Mouse (Mus musculus): ENCODE results near the gene Vamp2. TPM values are rescaled to one million over a fixed set of nuclear protein-coding genes. Genes with fewer than 3 reads are reported as not detected.

Vamp2 gene
- polyA plus RNA-seq, 1 experiment from 2014 or later = 179 TPM

DNA sequence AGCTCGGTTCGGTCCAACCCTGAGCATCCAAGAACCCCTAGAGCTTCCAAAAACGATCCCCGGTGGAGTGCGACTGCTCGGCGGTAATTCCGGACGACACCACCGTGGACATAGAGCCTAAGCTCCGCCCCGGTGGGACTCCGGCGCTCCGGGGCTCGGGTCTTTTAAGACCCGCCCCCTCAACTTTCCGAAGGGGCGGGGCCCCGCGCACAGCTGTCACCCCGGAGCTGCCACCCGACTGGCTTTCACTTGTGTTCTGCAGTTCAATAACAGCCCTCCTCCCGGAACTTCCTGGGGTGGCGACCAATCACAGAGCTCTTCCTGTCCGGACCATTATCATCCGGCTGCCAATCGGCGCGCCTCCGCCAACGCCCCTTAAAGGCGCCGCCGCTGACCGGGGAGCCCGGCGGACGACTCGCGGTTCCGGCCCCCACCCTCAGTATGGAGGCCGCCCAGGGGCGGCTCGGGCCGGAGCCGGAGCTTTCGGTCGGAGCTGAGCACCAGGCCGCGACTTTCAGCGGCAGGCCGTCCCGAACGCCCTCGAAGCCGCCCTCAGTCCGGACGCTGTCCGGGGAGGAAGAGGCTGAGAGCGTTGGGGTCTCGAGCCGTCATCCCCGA lies 28.8 kb upstream of the Vamp2 start, which contains the start of gene Borcs6:
TSS of gene Borcs6 (plus strand) at position 361 of the 618 bp plus-strand sequence.
- Histone ChIP-seq H3K9ac (replicated peaks) (peak within 1 kb of the TSS; percentile 67), H3K36me3 (no peaks in the 10 kb centered on the region), H3K4me2 (replicated peaks) (peak within 1 kb of the TSS; percentile 91), H3K27ac (replicated peaks) (peak within 1 kb of the TSS; percentile 87), H3K4me1 (peaks cover 45% of the 10 kb centered on the region), H3K9me3 (no peaks in the 10 kb centered on the region), H3K27me3 (no peaks in the 10 kb centered on the region), H3K4me3 (peak within 1 kb of the TSS; percentile 94)
- under 1% methylated on average over 64 of the region's 64 CpGs for WGBS
- peak; percentile 94 for ATAC-seq (replicated peaks)

GRCm38 (mm10) chr11:69059975-69060411 lies 28.3 kb upstream of the Vamp2 start:
- no peaks in the 10 kb centered on the region for H3K9me3 ChIP-seq
- peak overlapping the region; percentile 91 for H3K4me2 ChIP-seq (replicated peaks)
- peak overlapping the region; percentile 67 for H3K9ac ChIP-seq (replicated peaks)
- H3K27me3 ChIP-seq = no peaks in the 10 kb centered on the region
- peak overlapping the region; percentile 94 for H3K4me3 ChIP-seq
- H3K36me3 ChIP-seq = no peaks in the 10 kb centered on the region
- peak; percentile 26 for ATAC-seq (replicated peaks)
- peaks cover 45% of the 10 kb centered on the region for H3K4me1 ChIP-seq
- under 1% methylated on average over 49 of the region's 49 CpGs for WGBS
- peak overlapping the region; percentile 87 for H3K27ac ChIP-seq (replicated peaks)

DNA sequence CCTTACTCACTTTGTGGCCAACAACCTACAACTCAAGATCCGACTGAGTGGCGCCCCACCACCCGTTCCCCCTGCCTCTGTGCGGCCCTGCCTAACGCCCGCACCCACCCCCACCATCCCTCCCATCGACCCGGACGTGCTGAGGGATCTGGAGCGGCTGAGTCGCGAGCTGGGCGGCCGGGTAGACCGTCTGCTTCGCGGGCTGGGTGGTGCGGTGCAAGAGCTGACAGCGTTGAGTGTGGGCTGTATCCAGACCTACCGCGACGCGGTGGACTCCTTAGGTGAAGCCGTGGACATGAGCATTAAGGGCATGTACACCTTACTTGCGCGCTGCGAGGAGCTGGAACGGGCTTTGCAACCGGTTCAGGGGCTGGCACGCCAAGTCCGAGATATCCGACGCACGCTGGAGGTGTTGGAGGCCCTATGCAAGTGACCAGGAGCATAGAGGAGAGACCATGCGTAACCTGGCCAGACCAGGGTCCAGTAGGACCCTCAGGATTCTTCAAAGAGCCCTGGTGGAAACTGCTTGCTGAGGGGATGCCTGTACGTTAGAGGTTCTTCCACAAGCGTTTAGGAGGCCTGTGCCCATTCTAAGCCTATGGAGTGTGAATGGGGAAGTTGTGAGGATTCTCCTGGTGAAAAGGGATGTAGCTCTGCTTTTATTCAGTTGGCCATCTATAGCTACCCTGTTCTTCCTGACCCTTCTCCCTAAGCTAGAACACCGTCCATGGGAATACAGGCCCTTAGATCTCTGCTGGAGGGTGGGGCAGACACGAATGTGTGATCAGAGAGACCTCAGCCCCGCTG lies 27.6 kb upstream of the Vamp2 start:
- H3K9ac ChIP-seq (replicated peaks) = peak overlapping the region; percentile 67
- ATAC-seq (replicated peaks) = no peak
- WGBS = 1% methylated on average over 40 of the region's 40 CpGs

GRCm38 (mm10) chr11:69061255-69061912 lies 26.9 kb upstream of the Vamp2 start:
- no peaks in the 10 kb centered on the region for H3K27me3 ChIP-seq
- WGBS = 9% methylated on average over 17 of the region's 17 CpGs
- no peaks in the 10 kb centered on the region for H3K9me3 ChIP-seq
- H3K4me3 ChIP-seq = peak overlapping the region; percentile 94
- H3K27ac ChIP-seq (replicated peaks) = no peak overlapping the region
- H3K36me3 ChIP-seq = no peaks in the 10 kb centered on the region
- H3K9ac ChIP-seq (replicated peaks) = peak overlapping the region; percentile 67
- ATAC-seq (replicated peaks) = no peak
- H3K4me2 ChIP-seq (replicated peaks) = peak overlapping the region; percentile 91
- peaks cover 52% of the 10 kb centered on the region for H3K4me1 ChIP-seq

More for the DNA sequence above, 27.6 kb upstream of the Vamp2 start:
- peak overlapping the region; percentile 87 for H3K27ac ChIP-seq (replicated peaks)
- no peaks in the 10 kb centered on the region for H3K27me3 ChIP-seq
- peak overlapping the region; percentile 94 for H3K4me3 ChIP-seq
- H3K36me3 ChIP-seq = no peaks in the 10 kb centered on the region
- no peaks in the 10 kb centered on the region for H3K9me3 ChIP-seq
- peaks cover 45% of the 10 kb centered on the region for H3K4me1 ChIP-seq
- peak overlapping the region; percentile 91 for H3K4me2 ChIP-seq (replicated peaks)

GRCm38 (mm10) chr11:69062194-69062760 lies 26.0 kb upstream of the Vamp2 start:
- no peak overlapping the region for H3K9ac ChIP-seq (replicated peaks)
- H3K4me3 ChIP-seq = peak overlapping the region; percentile 66
- ATAC-seq (replicated peaks) = peak; percentile 0; the same call in 1 of the 2 replicates
- no peaks in the 10 kb centered on the region for H3K36me3 ChIP-seq
- peak overlapping the region; percentile 81 for H3K27ac ChIP-seq (replicated peaks)
- no peaks in the 10 kb centered on the region for H3K27me3 ChIP-seq
- H3K9me3 ChIP-seq = no peaks in the 10 kb centered on the region
- WGBS = under 1% methylated on average over 17 of the region's 17 CpGs
- peaks cover 60% of the 10 kb centered on the region for H3K4me1 ChIP-seq
- H3K4me2 ChIP-seq (replicated peaks) = peak overlapping the region; percentile 91

DNA sequence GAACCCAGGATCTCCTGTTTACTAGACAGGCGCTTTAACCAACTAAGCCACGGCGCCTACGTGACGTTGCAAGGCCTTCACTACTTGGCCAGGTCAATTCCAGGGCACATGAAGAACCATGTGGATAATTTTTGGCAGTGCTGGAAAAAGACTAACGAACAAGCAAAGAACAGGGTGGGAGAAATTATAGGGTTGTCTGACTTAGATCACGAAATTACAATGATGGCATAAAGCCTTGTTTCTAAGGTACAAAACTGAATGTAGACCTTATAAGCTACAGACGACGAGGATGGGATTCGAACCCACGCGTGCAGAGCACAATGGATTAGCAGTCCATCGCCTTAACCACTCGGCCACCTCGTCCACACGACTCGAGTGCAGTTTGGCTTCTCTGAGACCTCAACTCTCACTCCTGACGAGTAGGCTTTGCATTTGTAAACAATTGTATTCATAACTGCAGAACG lies 25.5 kb upstream of the Vamp2 start:
- H3K4me2 ChIP-seq (replicated peaks) = peak overlapping the region; percentile 91
- H3K9me3 ChIP-seq = no peaks in the 10 kb centered on the region
- H3K27me3 ChIP-seq = no peaks in the 10 kb centered on the region
- H3K4me1 ChIP-seq = peaks cover 60% of the 10 kb centered on the region
- WGBS = under 1% methylated on average over 19 of the region's 19 CpGs
- peak overlapping the region; percentile 30; the same call in 1 of the 2 replicates for H3K9ac ChIP-seq (replicated peaks)
- peak overlapping the region; percentile 81 for H3K27ac ChIP-seq (replicated peaks)
- peak; percentile 52 for ATAC-seq (replicated peaks)
- H3K36me3 ChIP-seq = no peaks in the 10 kb centered on the region
- H3K4me3 ChIP-seq = peak overlapping the region; percentile 66

DNA sequence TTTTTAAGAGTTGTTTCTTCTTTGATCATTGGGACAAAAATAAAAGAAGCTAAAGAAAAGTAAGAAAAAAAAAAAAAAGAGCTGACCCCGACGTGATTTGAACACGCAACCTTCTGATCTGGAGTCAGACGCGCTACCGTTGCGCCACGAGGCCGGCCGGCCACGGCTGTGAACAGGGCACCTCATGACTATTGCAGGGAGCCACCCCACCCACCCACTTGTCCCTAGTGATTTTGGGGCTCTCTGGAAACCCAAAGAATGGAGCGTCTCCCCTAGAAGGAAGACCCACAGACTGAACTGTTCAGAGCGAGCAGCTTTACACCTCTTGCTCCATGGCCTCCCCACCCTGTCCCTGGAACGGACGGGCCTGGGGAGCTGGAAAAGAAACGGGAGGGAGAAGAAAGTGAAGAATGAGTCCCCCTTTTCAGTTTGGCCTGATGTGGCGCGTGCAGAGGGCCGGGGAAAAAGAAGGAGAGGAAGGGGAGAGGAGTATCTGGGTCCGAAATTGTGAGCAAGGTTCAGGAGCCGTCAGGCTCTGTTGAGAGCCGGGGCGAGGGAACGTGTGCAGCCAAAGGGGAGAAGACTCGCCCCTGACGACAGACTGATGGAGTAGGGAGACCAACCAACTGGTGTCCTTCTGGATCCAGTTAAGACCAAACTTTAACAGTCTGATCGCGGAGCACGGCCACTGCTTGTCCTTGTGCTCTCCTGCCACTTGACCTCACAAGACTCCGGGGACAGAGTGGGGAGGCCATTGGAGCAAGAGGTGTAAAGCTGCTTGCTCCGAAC lies 24.7 kb upstream of the Vamp2 start:
- WGBS = under 1% methylated on average over 31 of the region's 31 CpGs
- Histone ChIP-seq H3K4me3 (peak overlapping the region; percentile 66), H3K4me2 (replicated peaks) (peak overlapping the region; percentile 91), H3K9me3 (no peaks in the 10 kb centered on the region), H3K27me3 (no peaks in the 10 kb centered on the region), H3K27ac (replicated peaks) (peak overlapping the region; percentile 81), H3K9ac (replicated peaks) (peak overlapping the region; percentile 54), H3K36me3 (no peaks in the 10 kb centered on the region), H3K4me1 (peaks cover 52% of the 10 kb centered on the region)
- peak; percentile 20 for ATAC-seq (replicated peaks)

DNA sequence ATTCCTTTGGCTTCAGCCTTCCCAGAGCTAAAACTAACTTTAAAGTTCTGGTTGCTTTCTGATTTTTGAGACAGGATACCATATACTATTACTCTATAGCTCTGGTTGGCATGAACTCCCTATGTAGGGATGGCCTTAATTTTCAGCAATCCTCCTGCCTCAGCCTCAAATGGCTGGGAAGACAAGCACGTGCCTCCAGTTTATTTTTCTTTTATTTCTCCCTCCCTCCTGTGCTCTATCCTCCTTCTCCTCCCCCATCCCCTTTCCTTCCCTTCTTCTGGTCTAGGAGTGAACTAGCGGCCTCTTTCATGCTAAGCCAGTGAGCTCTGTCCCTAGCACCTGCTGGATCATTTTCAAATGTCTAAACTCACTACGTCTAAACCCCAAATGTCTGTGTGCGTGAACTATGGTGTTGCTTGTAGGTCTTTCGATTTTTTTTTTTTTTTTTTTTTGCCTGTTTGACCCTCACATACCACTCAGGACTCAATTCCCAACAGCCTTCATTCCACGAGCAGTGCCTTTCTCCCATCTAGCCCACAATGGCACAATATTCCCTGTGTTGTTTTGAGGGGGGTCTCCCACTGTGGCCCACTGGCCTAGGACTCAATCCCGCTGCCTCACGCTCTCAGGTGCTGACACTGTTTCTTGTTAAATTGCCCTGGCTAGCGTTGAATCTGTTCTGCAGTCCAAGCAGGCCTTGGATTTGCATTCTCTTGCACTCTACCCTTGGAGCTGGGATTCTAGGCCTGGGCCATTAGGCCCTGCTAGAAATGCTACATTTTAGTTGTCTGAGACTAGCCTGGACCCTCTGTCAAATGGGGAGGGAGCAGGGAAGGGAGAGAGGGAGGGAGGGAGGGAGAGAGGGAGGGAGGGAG lies 23.8 kb upstream of the Vamp2 start:
- H3K36me3 ChIP-seq = no peaks in the 10 kb centered on the region
- H3K27me3 ChIP-seq = no peaks in the 10 kb centered on the region
- ATAC-seq (replicated peaks) = no peak
- H3K27ac ChIP-seq (replicated peaks) = peak overlapping the region; percentile 73; the same call in 1 of the 2 replicates
- no peaks in the 10 kb centered on the region for H3K9me3 ChIP-seq
- WGBS = 46% methylated on average over 9 of the region's 9 CpGs
- H3K4me3 ChIP-seq = peak overlapping the region; percentile 66
- peak overlapping the region; percentile 54 for H3K9ac ChIP-seq (replicated peaks)
- H3K4me2 ChIP-seq (replicated peaks) = peak overlapping the region; percentile 91
- peaks cover 48% of the 10 kb centered on the region for H3K4me1 ChIP-seq

GRCm38 (mm10) chr11:69065394-69065925 lies 22.8 kb upstream of the Vamp2 start:
- Histone ChIP-seq H3K27ac (replicated peaks) (no peak overlapping the region), H3K27me3 (no peaks in the 10 kb centered on the region), H3K4me2 (replicated peaks) (peak overlapping the region; percentile 89), H3K4me3 (peak overlapping the region; percentile 45; the same call in 1 of the 2 replicates), H3K9ac (replicated peaks) (no peak overlapping the region), H3K36me3 (no peaks in the 10 kb centered on the region), H3K9me3 (no peaks in the 10 kb centered on the region), H3K4me1 (peaks cover 51% of the 10 kb centered on the region)
- 59% methylated on average over 3 of the region's 3 CpGs for WGBS
- ATAC-seq (replicated peaks) = no peak

DNA sequence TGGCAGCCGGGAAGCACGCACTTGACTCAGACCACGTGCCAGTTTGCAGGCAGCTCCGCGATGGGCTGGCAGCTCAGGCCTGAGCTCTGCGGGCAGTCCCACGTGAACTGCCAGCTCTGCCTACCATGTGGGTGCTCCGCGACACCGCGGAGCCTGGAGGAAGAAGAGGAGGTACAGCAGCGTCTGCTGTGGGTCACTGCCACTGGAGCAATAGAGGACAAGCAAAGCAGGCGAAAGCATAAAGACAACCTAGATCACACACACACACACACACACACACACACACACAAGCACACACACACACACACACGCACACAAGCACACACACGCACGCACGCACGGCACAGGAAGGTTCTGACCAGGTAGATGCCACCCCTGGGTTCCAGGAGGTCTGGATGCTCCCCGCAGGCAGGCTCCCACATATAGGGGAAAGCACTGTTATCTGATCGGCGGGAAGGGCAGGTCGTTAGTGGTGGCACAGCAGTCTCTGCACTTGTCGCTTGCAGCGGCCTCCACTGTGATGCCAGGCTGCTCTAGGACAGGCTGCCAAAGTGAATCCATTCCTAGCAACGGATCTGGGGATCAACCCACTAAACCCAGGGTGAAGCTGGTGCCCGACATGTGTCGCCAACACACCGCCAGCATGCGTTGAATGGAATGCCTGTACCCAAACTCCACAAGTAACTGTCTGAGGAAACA lies 22.0 kb upstream of the Vamp2 start:
- Histone ChIP-seq H3K9ac (replicated peaks) (peak overlapping the region; percentile 55), H3K27ac (replicated peaks) (peak overlapping the region; percentile 56), H3K4me1 (peaks cover 46% of the 10 kb centered on the region), H3K4me2 (replicated peaks) (peak overlapping the region; percentile 89), H3K36me3 (no peaks in the 10 kb centered on the region), H3K27me3 (no peaks in the 10 kb centered on the region), H3K4me3 (peak overlapping the region; percentile 45), H3K9me3 (no peaks in the 10 kb centered on the region)
- under 1% methylated on average over 29 of the region's 29 CpGs for WGBS
- no peak for ATAC-seq (replicated peaks)
